Mouse (Mus musculus) liver, embryonic 14.5 days (tissue): ENCODE measurements around the gene Samd3. TPM values are rescaled to one million over a fixed set of nuclear protein-coding genes. Genes with fewer than 3 reads are reported as not detected.

Experiments
- ATAC-seq: fragments of 200-750 bp; cut with Nextera tagmentation; 2 replicates; pipeline ENCODE4 v1.8.0; 2017; ENCODE audit warnings: moderate number of reproducible peaks, mild to moderate bottlenecking, moderate library complexity; ENCODE audit not compliant: insufficient read depth
- DNase-seq, 3 experiments: peaks; one replicate each; pipeline ENCODE4 v3.0.0-alpha.2; 2012 to 2013; ENCODE audit warnings: low read depth in 3 of 3, low spot score in 3 of 3
- H3K27ac ChIP-seq: fragments of 300-500 bp; sonication (generic); 2 replicates; pipeline ENCODE4 v1.5.1; 2014; ENCODE audit warnings: moderate library complexity, mild to moderate bottlenecking, control low read depth, inconsistent platforms
- H3K27me3 ChIP-seq: fragments of 300-500 bp; sonication (generic); 2 replicates; pipeline ENCODE4 v1.6.1; 2014; ENCODE audit warnings: mild to moderate bottlenecking, low read length, moderate library complexity; ENCODE audit not compliant: control insufficient read depth, insufficient read depth
- H3K36me3 ChIP-seq: fragments of 300-500 bp; sonication (generic); replicated peaks from 2 replicates; pipeline ENCODE4 v1.6.1; 2014; ENCODE audit warnings: low read depth; ENCODE audit not compliant: control insufficient read depth, insufficient read depth
- H3K4me1 ChIP-seq, 2 experiments: fragments of 200-500 bp in 1 of 2; fragments of 300-500 bp in 1 of 2; sonication (generic) in 1 of 2; replicated peaks; 2 replicates each; pipeline ENCODE4 v1.6.1; 2012 to 2014; ENCODE audit warnings: antibody characterized with exemption in 1 of 2, inconsistent platforms in 1 of 2, low read length in 1 of 2; ENCODE audit not compliant: control insufficient read depth in 2 of 2, insufficient read depth in 2 of 2
- H3K4me2 ChIP-seq: fragments of 300-500 bp; sonication (generic); 2 replicates; pipeline ENCODE4 v1.6.1; 2014; ENCODE audit warnings: low read depth, mild to moderate bottlenecking, control low read depth, moderate library complexity
- H3K4me3 ChIP-seq, 2 experiments: fragments of 200-500 bp in 1 of 2; fragments of 300-500 bp in 1 of 2; sonication (generic) in 1 of 2; 2 replicates each; pipeline ENCODE4 v1.5.1; 2012 to 2014; ENCODE audit warnings: low read depth in 2 of 2, low read length in 2 of 2, mild to moderate bottlenecking in 2 of 2, control low read depth in 1 of 2, inconsistent platforms in 1 of 2, moderate library complexity in 1 of 2; ENCODE audit not compliant: insufficient read depth in 1 of 2
- H3K9ac ChIP-seq: fragments of 300-500 bp; sonication (generic); replicated peaks from 2 replicates; pipeline ENCODE4 v1.6.1; 2014; ENCODE audit warnings: mild to moderate bottlenecking, control low read depth, moderate library complexity
- H3K9me3 ChIP-seq: fragments of 300-500 bp; sonication (generic); 2 replicates; pipeline ENCODE4 v1.6.1; 2016; ENCODE audit warnings: low read length, mixed read lengths; ENCODE audit not compliant: control insufficient read depth
- CTCF ChIP-seq: IDR thresholded peaks from 2 replicates; pipeline ENCODE4 v1.5.1; 2016; ENCODE audit warnings: antibody characterized with exemption, low read depth, control low read depth
- EP300 ChIP-seq: IDR thresholded peaks from 2 replicates; pipeline ENCODE4 v1.6.1; 2016; ENCODE audit warnings: antibody characterized with exemption, low read depth
- WGBS: fragments of 180-500 bp; shearing (Covaris S2); extraction: QIAGEN DNeasy Blood & Tissue Kit; methylation state at CpG from one replicate; pipeline ENCODE4 v1.1.7; 2014; ENCODE audit not compliant: insufficient replicate concordance; 5-methylcytosine and 5-hydroxymethylcytosine counted together
- polyA plus RNA-seq, 2 experiments: library from polyadenylated mRNA; depleted of rRNA in 1 of 2; stranded (reverse) in 1 of 2; unstranded in 1 of 2; fragments of >200 nt; fragmentation: Nextera tagmentation in 1 of 2; extraction: Ambion mirVana in 1 of 2; gene quantifications; 2 replicates each; pipeline versions ENCODE4 v1.2.1 to v1.2.3; 2012 to 2014

The Samd3 gene
- polyA plus RNA-seq, 2 experiments: not detected

GRCm38 (mm10) chr10:26220729-26221128 is 8.8 kb upstream of the Samd3 start:
- DNase-seq: no peak
- no peak overlapping the region for H3K27ac ChIP-seq
- no peaks in the 10 kb centered on the region for H3K9me3 ChIP-seq
- no peak overlapping the region for H3K4me2 ChIP-seq
- H3K36me3 ChIP-seq: no peaks in the 10 kb centered on the region
- no peaks in the 10 kb centered on the region for H3K27me3 ChIP-seq
- no peak for ATAC-seq
- no peaks in the 10 kb centered on the region for H3K4me1 ChIP-seq
- no peak overlapping the region for H3K4me3 ChIP-seq
- 55% methylated on average over 4 of the region's 4 CpGs for WGBS
- TF ChIP-seq EP300: no peak
- no peak for TF ChIP-seq CTCF
- H3K9ac ChIP-seq: no peak overlapping the region

- Histone ChIP-seq H3K4me3 (no peak overlapping the region), H3K4me2 (no peak overlapping the region), H3K27ac (no peak overlapping the region), H3K9ac (no peak overlapping the region), H3K4me1 (no peaks in the 10 kb centered on the region), H3K36me3 (no peaks in the 10 kb centered on the region), H3K9me3 (no peaks in the 10 kb centered on the region), H3K27me3 (no peaks in the 10 kb centered on the region)
- DNase-seq (no peak), ATAC-seq (no peak)
- no peak for TF ChIP-seq EP300
- TF ChIP-seq CTCF: no peak
- WGBS: 71% methylated on average over 5 of the region's 5 CpGs
Measured at GRCm38 (mm10) chr10:26226241-26226640, 3.3 kb upstream of the Samd3 start.

- H3K27me3 ChIP-seq: no peaks in the 10 kb centered on the region
- ATAC-seq (no peak), DNase-seq (no peak)
- H3K36me3 ChIP-seq: no peaks in the 10 kb centered on the region
- no peak overlapping the region for H3K27ac ChIP-seq
- H3K4me1 ChIP-seq: no peaks in the 10 kb centered on the region
- H3K4me2 ChIP-seq: no peak overlapping the region
- H3K9ac ChIP-seq: no peak overlapping the region
- no peaks in the 10 kb centered on the region for H3K9me3 ChIP-seq
- TF ChIP-seq CTCF (no peak), EP300 (no peak)
- 51% methylated on average over 2 of the region's 2 CpGs for WGBS
- no peak overlapping the region for H3K4me3 ChIP-seq
Measured at GRCm38 (mm10) chr10:26226734-26227133, 2.8 kb upstream of the Samd3 start.

GRCm38 (mm10) chr10:26228187-26228586 is 1.3 kb upstream of the Samd3 start:
- TF ChIP-seq EP300: no peak
- TF ChIP-seq CTCF: no peak
- H3K4me3 ChIP-seq: no peak overlapping the region
- H3K4me2 ChIP-seq: no peak overlapping the region
- H3K4me1 ChIP-seq: no peaks in the 10 kb centered on the region
- no peak overlapping the region for H3K27ac ChIP-seq
- DNase-seq: no peak
- no peak overlapping the region for H3K9ac ChIP-seq
- no peaks in the 10 kb centered on the region for H3K27me3 ChIP-seq
- H3K9me3 ChIP-seq: no peaks in the 10 kb centered on the region
- H3K36me3 ChIP-seq: no peaks in the 10 kb centered on the region
- no peak for ATAC-seq

- TF ChIP-seq EP300: no peak
- no peak for TF ChIP-seq CTCF
- H3K27ac ChIP-seq: no peak overlapping the region
- 52% methylated on average over 3 of the region's 3 CpGs for WGBS
- ATAC-seq (no peak), DNase-seq (no peak)
- H3K27me3 ChIP-seq: no peaks in the 10 kb centered on the region
- H3K4me2 ChIP-seq: no peak overlapping the region
- H3K9me3 ChIP-seq: no peaks in the 10 kb centered on the region
- H3K36me3 ChIP-seq: no peaks in the 10 kb centered on the region
- H3K4me3 ChIP-seq: no peak overlapping the region
- no peaks in the 10 kb centered on the region for H3K4me1 ChIP-seq
- no peak overlapping the region for H3K9ac ChIP-seq
Measured at GRCm38 (mm10) chr10:26232071-26232653, 2.7 kb downstream of the Samd3 start.
